Mouse (Mus musculus) limb, embryonic 15.5 days (tissue): ENCODE data around the gene Preb. TPM values are rescaled to one million over a fixed set of nuclear protein-coding genes. Genes with fewer than 3 reads are reported as not detected.
A peak's percentile ranks its signal among the peaks of the same experiment; 100 is the strongest.

Source experiments
- ATAC-seq: fragments of 200-750 bp; cut with Nextera tagmentation; 2 replicates; pipeline ENCODE4 v1.8.0; 2017; ENCODE audit warnings: low read depth, moderate TSS enrichment; ENCODE audit not compliant: insufficient number of reproducible peaks, low FRiP score, low TSS enrichment
- H3K27ac ChIP-seq: fragments of 300-500 bp; sonication (generic); 2 replicates; pipeline ENCODE4 v1.5.1; 2015; ENCODE audit warnings: moderate library complexity, mild to moderate bottlenecking, inconsistent platforms
- H3K27me3 ChIP-seq: fragments of 300-500 bp; sonication (generic); 2 replicates; pipeline ENCODE4 v1.6.1; 2015; ENCODE audit warnings: inconsistent platforms
- H3K36me3 ChIP-seq: fragments of 300-500 bp; sonication (generic); 2 replicates; pipeline ENCODE4 v1.6.1; 2015; ENCODE audit warnings: inconsistent platforms
- H3K4me1 ChIP-seq: fragments of 300-500 bp; sonication (generic); 2 replicates; pipeline ENCODE4 v1.6.1; 2015; ENCODE audit warnings: inconsistent platforms
- H3K4me2 ChIP-seq: fragments of 300-500 bp; sonication (generic); 2 replicates; pipeline ENCODE4 v1.6.1; 2015; ENCODE audit warnings: mild to moderate bottlenecking, inconsistent platforms
- H3K4me3 ChIP-seq: fragments of 300-500 bp; sonication (generic); 2 replicates; pipeline ENCODE4 v1.5.1; 2015; ENCODE audit warnings: mild to moderate bottlenecking, inconsistent platforms
- H3K9ac ChIP-seq: fragments of 300-500 bp; sonication (generic); 2 replicates; pipeline ENCODE4 v1.6.1; 2015; ENCODE audit warnings: inconsistent platforms
- H3K9me3 ChIP-seq: fragments of 300-500 bp; sonication (generic); 2 replicates; pipeline ENCODE4 v1.6.1; 2016; ENCODE audit warnings: inconsistent platforms
- WGBS: fragments of 180-500 bp; shearing (Covaris S2); methylation state at CpG from one replicate; pipeline ENCODE4 v1.1.7; 2015; 5-methylcytosine and 5-hydroxymethylcytosine counted together
- polyA plus RNA-seq: library from polyadenylated mRNA; unstranded; fragments of >200 nt; fragmentation: Nextera tagmentation; extraction: Ambion mirVana; gene quantifications from 2 replicates; pipeline ENCODE4 v1.2.1, GENCODE M21; 2015

Gene Preb
- polyA plus RNA-seq, 1 experiment from 2014 or later = 128 TPM

DNA sequence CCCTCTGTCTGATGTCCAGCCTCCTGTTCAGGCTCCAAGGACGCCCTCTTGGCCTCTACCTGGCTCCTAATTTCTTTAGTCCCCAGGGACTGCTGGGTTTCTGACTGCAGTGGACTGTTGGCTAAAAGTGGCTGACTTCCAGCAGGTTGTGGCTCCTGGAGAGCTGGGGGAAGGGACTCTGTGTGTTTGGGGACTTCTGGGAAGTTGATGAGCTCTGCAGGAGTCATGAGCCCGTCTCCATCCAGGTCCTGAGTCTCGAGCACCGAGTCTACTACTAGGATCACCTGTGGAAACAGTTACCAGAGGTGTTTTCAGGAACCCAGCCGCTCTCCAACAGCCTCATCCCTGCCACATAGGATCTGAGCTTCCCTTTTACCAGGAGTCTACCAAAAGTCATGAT, 26.5 kb downstream of the Preb start:
- Histone ChIP-seq H3K27ac (no peak overlapping the region), H3K9me3 (no peaks in the 10 kb centered on the region), H3K9ac (no peak overlapping the region), H3K27me3 (no peaks in the 10 kb centered on the region), H3K36me3 (no peaks in the 10 kb centered on the region), H3K4me3 (no peak overlapping the region), H3K4me1 (peaks cover 3% of the 10 kb centered on the region; the same call in 1 of the 2 replicates), H3K4me2 (no peak overlapping the region)
- 63% methylated on average over 5 of the region's 5 CpGs for WGBS
- ATAC-seq = no peak

GRCm38 (mm10) chr5:30931378-30931777, 28.8 kb downstream of the Preb start:
- Histone ChIP-seq H3K9ac (no peak overlapping the region), H3K27ac (no peak overlapping the region), H3K9me3 (no peaks in the 10 kb centered on the region), H3K4me1 (peaks cover 6% of the 10 kb centered on the region; the same call in 1 of the 2 replicates), H3K27me3 (no peaks in the 10 kb centered on the region), H3K36me3 (no peaks in the 10 kb centered on the region), H3K4me3 (no peak overlapping the region), H3K4me2 (no peak overlapping the region)
- ATAC-seq = no peak
- 77% methylated on average over 4 of the region's 4 CpGs for WGBS

DNA sequence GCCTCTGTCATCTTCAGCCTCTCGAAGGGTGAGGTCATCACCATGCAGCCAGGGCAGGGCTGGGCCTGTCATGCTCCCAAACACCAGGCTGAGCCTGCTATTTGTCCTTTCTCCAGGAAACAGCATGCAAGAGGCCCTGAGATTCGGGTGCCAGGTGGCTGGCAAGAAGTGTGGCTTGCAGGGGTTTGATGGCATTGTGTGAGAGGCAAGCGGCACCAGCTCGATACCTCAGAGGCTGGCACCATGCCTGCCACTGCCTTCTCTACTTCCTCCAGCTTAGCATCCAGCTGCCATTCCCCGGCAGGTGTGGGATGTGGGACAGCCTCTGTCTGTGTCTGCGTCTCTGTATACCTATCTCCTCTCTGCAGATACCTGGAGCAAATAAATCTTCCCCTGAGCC, 29.3 kb downstream of the Preb start:
- ATAC-seq = no peak
- no peak overlapping the region for H3K9ac ChIP-seq
- WGBS = 80% methylated on average over 6 of the region's 6 CpGs
- H3K4me3 ChIP-seq = no peak overlapping the region
- H3K4me2 ChIP-seq = no peak overlapping the region
- no peaks in the 10 kb centered on the region for H3K27me3 ChIP-seq
- H3K9me3 ChIP-seq = no peaks in the 10 kb centered on the region
- H3K36me3 ChIP-seq = no peaks in the 10 kb centered on the region
- no peak overlapping the region for H3K27ac ChIP-seq
- peaks cover 6% of the 10 kb centered on the region; the same call in 1 of the 2 replicates for H3K4me1 ChIP-seq

DNA sequence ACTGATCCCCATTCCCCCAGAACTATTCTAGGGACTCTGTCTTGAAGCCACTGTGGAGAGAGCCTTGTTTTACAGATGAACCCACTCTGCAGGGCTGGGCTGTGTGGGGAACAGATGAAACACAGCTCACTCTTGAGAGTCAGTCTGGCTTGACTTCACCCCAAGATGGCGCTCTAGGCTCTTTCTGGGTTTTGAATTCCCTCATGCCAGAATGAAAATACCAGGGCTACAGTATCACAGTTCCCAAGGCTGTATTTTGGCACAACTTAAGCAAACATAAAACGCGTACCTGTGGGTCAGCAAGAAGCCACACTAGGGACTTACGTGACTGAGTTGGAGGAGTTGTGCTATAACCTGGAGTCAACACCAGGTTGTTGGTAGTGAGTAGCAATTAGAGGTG, 30.0 kb downstream of the Preb start:
- ATAC-seq = no peak; the same call in 1 of the 2 replicates
- no peak overlapping the region for H3K9ac ChIP-seq
- no peak overlapping the region for H3K27ac ChIP-seq
- WGBS = 32% methylated on average over 4 of the region's 4 CpGs
- H3K27me3 ChIP-seq = no peaks in the 10 kb centered on the region
- peaks cover 6% of the 10 kb centered on the region; the same call in 1 of the 2 replicates for H3K4me1 ChIP-seq
- no peaks in the 10 kb centered on the region for H3K9me3 ChIP-seq
- H3K4me2 ChIP-seq = no peak overlapping the region
- no peak overlapping the region for H3K4me3 ChIP-seq
- H3K36me3 ChIP-seq = 0 out of 2 replicates have a peak, but pooled peaks cover 3% of the 10 kb centered on the region

GRCm38 (mm10) chr5:30927945-30928529, 32.1 kb downstream of the Preb start:
- Histone ChIP-seq H3K9me3 (no peaks in the 10 kb centered on the region), H3K4me1 (peaks cover 7% of the 10 kb centered on the region; the same call in 1 of the 2 replicates), H3K27ac (no peak overlapping the region), H3K36me3 (0 out of 2 replicates have a peak, but pooled peaks cover 3% of the 10 kb centered on the region), H3K4me2 (peak overlapping the region; percentile 25; the same call in 1 of the 2 replicates), H3K9ac (no peak overlapping the region), H3K27me3 (no peaks in the 10 kb centered on the region), H3K4me3 (no peak overlapping the region)
- WGBS = 39% methylated on average over 7 of the region's 7 CpGs
- ATAC-seq = no peak

GRCm38 (mm10) chr5:30926073-30926472, 34.1 kb downstream of the Preb start:
- no peak overlapping the region for H3K4me2 ChIP-seq
- H3K9ac ChIP-seq = no peak overlapping the region
- H3K27ac ChIP-seq = no peak overlapping the region
- peaks cover 3% of the 10 kb centered on the region; the same call in 1 of the 2 replicates for H3K36me3 ChIP-seq
- H3K9me3 ChIP-seq = no peaks in the 10 kb centered on the region
- WGBS = 73% methylated on average over 2 of the region's 2 CpGs
- no peak overlapping the region for H3K4me3 ChIP-seq
- H3K4me1 ChIP-seq = peaks cover 25% of the 10 kb centered on the region
- ATAC-seq = no peak
- H3K27me3 ChIP-seq = no peaks in the 10 kb centered on the region

GRCm38 (mm10) chr5:30925217-30925616, 34.9 kb downstream of the Preb start:
- H3K36me3 ChIP-seq = peaks cover 11% of the 10 kb centered on the region
- H3K4me1 ChIP-seq = peaks cover 31% of the 10 kb centered on the region
- no peak overlapping the region for H3K4me2 ChIP-seq
- H3K4me3 ChIP-seq = no peak overlapping the region
- no peak for ATAC-seq
- no peak overlapping the region for H3K9ac ChIP-seq
- H3K27me3 ChIP-seq = no peaks in the 10 kb centered on the region
- H3K27ac ChIP-seq = no peak overlapping the region
- no peaks in the 10 kb centered on the region for H3K9me3 ChIP-seq
- WGBS = 88% methylated on average over 5 of the region's 5 CpGs

- H3K4me1 ChIP-seq = peaks cover 36% of the 10 kb centered on the region
- no peak for ATAC-seq
- no peaks in the 10 kb centered on the region for H3K27me3 ChIP-seq
- H3K36me3 ChIP-seq = peaks cover 18% of the 10 kb centered on the region
- no peaks in the 10 kb centered on the region for H3K9me3 ChIP-seq
- H3K4me3 ChIP-seq = no peak overlapping the region
- 72% methylated on average over 8 of the region's 8 CpGs for WGBS
- no peak overlapping the region for H3K27ac ChIP-seq
- no peak overlapping the region for H3K9ac ChIP-seq
- no peak overlapping the region for H3K4me2 ChIP-seq
Observed at GRCm38 (mm10) chr5:30924614-30925013, 35.5 kb downstream of the Preb start.

DNA sequence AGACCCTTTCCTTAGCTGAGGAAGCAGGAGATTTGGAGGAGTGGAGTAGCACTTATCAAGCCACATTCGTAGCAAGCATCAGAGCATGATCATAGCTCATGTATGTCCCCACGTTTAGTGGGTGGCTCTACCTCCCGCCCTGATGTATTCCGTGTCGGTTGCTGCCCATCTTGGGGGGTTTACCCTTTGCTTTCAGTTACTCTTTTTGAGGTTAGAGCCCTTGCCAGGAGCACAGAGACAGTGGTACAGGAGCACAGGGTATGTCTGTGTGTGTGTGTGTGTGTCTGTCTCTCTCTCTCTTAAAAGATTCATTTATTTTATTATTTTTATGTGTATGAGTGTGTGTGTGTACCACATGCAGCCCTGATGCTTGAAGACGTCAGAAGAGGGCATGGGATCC, 37.0 kb downstream of the Preb start:
- Histone ChIP-seq H3K27ac (no peak overlapping the region), H3K36me3 (peaks cover 32% of the 10 kb centered on the region), H3K9me3 (no peaks in the 10 kb centered on the region), H3K4me1 (peaks cover 51% of the 10 kb centered on the region), H3K4me3 (no peak overlapping the region), H3K9ac (no peak overlapping the region), H3K4me2 (no peak overlapping the region), H3K27me3 (no peaks in the 10 kb centered on the region)
- WGBS = 80% methylated on average over 6 of the region's 6 CpGs
- ATAC-seq = no peak

DNA sequence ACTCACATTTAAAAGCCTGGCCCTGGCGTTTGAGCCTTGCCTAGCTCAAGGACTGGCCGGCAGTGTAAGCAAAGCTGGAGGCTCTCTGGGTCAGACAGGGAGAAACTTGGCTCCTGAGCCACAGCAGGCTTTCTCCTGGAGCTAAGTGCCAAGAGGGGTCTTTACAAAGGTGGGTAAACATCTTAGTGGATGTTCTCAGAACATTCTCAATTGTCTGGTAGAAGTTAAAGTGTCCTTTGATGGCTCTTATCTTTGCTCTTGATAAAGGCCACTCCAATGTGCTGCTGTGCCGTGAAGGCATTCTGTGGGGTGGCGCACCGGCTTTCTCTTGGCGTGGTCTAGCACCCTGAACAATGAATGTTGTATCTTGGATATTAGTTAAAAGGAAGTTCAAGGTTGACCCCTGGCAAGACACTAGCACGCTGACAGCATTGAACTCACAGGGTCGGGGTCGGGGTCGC, 37.5 kb downstream of the Preb start:
- peaks cover 38% of the 10 kb centered on the region for H3K36me3 ChIP-seq
- H3K4me1 ChIP-seq = peaks cover 54% of the 10 kb centered on the region
- peak overlapping the region; percentile 76 for H3K4me2 ChIP-seq
- no peaks in the 10 kb centered on the region for H3K9me3 ChIP-seq
- H3K27me3 ChIP-seq = no peaks in the 10 kb centered on the region
- no peak for ATAC-seq
- peak overlapping the region; percentile 49; the same call in 1 of the 2 replicates for H3K4me3 ChIP-seq
- H3K9ac ChIP-seq = no peak overlapping the region
- WGBS = 69% methylated on average over 10 of the region's 10 CpGs
- peak overlapping the region; percentile 92 for H3K27ac ChIP-seq

- ATAC-seq = peak; percentile 83
- peak within 1 kb of the TSS; percentile 76 for H3K4me2 ChIP-seq
- H3K4me3 ChIP-seq = peak within 1 kb of the TSS; percentile 49
- H3K4me1 ChIP-seq = peaks cover 65% of the 10 kb centered on the region
- H3K9me3 ChIP-seq = no peaks in the 10 kb centered on the region
- H3K27ac ChIP-seq = peak within 1 kb of the TSS; percentile 92
- H3K27me3 ChIP-seq = no peaks in the 10 kb centered on the region
- under 1% methylated on average over 38 of the region's 40 CpGs for WGBS
- peak within 1 kb of the TSS; percentile 42 for H3K9ac ChIP-seq
- H3K36me3 ChIP-seq = peaks cover 46% of the 10 kb centered on the region
Observed at GRCm38 (mm10) chr5:30921256-30922033, 38.7 kb downstream of the Preb start, which contains the start of gene Khk. TSS of gene Khk (plus strand) at chr5:30921431.

- peaks cover 70% of the 10 kb centered on the region for H3K4me1 ChIP-seq
- H3K27me3 ChIP-seq = no peaks in the 10 kb centered on the region
- WGBS = 69% methylated on average over 19 of the region's 19 CpGs
- H3K36me3 ChIP-seq = peaks cover 46% of the 10 kb centered on the region
- no peak overlapping the region for H3K4me2 ChIP-seq
- peak overlapping the region; percentile 67; the same call in 1 of the 2 replicates for H3K27ac ChIP-seq
- no peak overlapping the region for H3K9ac ChIP-seq
- no peak for ATAC-seq
- no peak overlapping the region for H3K4me3 ChIP-seq
- no peaks in the 10 kb centered on the region for H3K9me3 ChIP-seq
Observed at GRCm38 (mm10) chr5:30920621-30921020, 39.5 kb downstream of the Preb start.
